Mouse (Mus musculus): ENCODE measurements around the gene Gm13420.

The Gm13420 gene

DNA sequence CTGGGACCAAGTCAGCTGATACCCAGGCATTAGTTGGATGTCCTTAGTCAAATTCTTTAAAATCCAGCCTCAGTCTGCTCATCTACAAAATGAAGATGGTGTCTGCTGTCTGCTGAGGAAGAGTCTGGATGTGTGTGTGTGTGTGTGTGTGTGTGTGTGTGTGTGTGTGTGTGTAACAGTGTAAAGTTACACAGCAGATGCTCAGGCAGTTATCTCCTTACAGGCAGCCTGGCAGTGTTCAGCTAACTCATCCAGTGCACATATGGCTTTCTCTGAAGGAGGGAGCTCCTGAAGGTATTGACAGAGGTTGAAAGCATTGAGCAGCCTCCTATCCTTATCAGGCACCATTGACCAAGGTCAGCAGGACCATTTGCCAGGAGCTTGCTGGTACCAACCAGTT is 50.6 kb downstream of the Gm13420 start:
- in situ Hi-C loops (cut with MboI): no loop called here

DNA sequence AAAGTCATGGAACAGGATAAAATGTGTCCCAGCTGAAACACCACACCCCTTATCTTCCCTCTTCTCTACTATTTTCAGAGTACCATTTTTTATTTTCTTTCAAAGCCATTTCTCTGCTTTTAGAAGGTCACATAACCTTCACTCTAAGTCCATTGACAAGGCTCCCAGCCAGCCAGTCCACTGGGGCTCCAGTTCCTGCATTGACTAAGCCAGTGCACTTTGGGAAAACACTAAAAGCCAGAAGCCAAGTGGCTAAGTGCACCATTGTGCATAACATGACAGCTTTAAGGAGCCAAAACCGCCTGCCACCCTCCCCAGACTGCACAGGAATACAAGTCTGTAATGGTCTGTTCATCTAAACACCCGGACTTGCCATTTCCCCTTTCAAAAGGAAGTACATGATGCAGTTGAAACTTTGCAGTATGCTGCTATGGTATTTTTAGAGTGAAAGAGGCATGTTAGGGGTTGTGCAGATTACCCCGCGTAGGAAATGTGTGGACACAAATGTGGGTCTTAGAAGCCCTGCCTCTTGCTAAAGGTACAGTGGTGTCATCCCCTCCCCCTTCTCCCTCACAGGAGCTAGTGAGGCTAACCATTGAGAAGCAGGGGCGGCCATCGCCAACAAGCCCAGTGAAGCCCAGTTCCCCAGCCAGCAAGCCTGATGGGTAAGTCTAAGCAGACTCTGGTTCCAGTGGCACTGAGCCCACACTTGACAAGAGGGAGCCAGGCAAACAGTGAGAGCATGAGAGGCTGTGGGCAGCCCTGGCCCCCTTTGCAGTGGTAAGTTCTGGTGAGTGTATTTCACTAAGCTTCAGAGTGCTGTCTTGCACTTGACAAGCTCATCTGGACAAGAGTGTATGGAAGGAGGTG is 52.8 kb downstream of the Gm13420 start:
- in situ Hi-C loops (cut with MboI): no loop called here

DNA sequence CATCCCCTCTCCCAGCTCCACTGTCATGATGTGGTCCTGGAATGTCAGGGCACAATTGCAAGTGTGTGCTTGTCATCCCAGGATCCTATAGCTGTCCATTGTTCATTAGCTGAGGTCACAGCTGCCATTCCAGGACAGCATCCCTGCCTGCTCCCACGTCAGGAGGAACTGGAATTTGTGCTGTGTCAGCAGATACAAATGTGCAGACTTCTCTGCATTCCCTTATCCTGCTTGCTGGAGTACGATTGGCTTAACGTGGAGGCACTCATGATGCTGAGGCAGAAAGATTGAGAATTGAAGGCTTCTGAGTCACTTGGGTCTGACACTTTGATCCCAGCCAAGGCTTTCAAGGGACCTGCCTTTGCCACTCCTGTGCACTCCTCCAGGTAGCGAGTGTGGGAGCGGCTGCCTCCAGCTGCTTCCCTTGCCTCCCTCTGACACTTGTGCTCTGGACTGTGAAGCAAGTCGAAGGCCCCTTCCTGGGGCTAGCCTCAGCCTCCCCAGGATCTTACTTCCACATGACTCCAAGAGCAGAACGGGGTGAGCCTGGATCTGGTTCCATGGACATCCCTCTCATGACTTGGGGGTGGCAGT is 55.2 kb downstream of the Gm13420 start:
- in situ Hi-C loops (cut with MboI): no loop called here

Data from mature B cell (primary cell).